In the genomic region with DNA sequence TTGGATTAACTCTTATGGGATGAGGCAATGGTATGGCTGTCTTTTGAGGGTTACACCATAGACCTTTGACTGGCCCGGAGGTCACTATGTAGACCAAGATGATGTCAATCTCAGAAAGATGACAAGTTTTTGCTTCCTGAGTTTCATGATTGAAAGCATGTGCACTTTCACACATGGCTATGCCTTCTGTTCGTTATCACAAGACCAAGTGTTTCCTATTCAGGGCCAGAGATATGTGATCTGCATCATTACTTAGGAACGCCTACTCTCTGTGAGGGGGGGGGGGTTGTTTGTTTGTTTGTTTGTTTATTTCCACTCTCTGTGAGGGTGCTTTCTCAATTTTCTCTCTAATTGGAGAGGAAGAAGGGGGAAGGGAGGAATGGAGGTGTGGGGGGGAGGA, we compare ENCODE assay signal across 8 mouse cellular contexts. TPM values are rescaled to one million over a fixed set of nuclear protein-coding genes. Genes with fewer than 3 reads are reported as not detected.
DNase-seq lines count a peak whose midpoint lies in the region; ATAC-seq and TF ChIP-seq lines count a peak whose summit lies in the region.

No protein-coding gene starts in this region.

- peak overlapping the region; percentile 96 for H3K27ac ChIP-seq in kidney, embryonic 15.5 days
- H3K27ac ChIP-seq in bone marrow macrophage, adult 2 months (ENCODE audit: insufficient read depth, low read depth, low read length) = peak overlapping the region; percentile 78
- H3K27ac ChIP-seq in hindbrain, embryonic 15.5 days (replicated peaks) = peak overlapping the region; percentile 90

- H3K4me2 ChIP-seq in kidney, embryonic 15.5 days = peak overlapping the region; percentile 66
- H3K4me2 ChIP-seq in hindbrain, embryonic 15.5 days = peak overlapping the region; percentile 69

- peaks cover 20% of the 10 kb centered on the region for H3K4me1 ChIP-seq in kidney, embryonic 15.5 days
- peaks cover 38% of the 10 kb centered on the region for H3K4me1 ChIP-seq in bone marrow macrophage, adult 2 months (ENCODE audit: control insufficient read depth, insufficient read depth, low read length)
- H3K4me1 ChIP-seq in hindbrain, embryonic 15.5 days (replicated peaks) = peaks cover 36% of the 10 kb centered on the region

- no peak for ATAC-seq in kidney, embryonic 15.5 days (replicated peaks; ENCODE audit: low FRiP score)
- ATAC-seq in hindbrain, embryonic 15.5 days (ENCODE audit: low FRiP score, low read depth) = peak; percentile 1; the same call in 1 of the 2 replicates

- DNase-seq in kidney, adult 8-10 months = no peak
- DNase-seq in naive thymus-derived CD4-positive, alpha-beta T cell, adult 2 months (ENCODE audit: low read depth) = peak; percentile 37
- DNase-seq in thymus, postnatal 25 days = no peak
- no peak for DNase-seq in right cerebral cortex, postnatal 14 days
- DNase-seq in kidney, postnatal 14 days = no peak

- TF ChIP-seq POLR2A in bone marrow macrophage, adult 2 months (IDR thresholded peaks at IDR 0.05; ENCODE audit: borderline replicate concordance, low read depth, low read length) = no peak

- peak overlapping the region; percentile 62 for H3K4me3 ChIP-seq in kidney, embryonic 15.5 days (replicated peaks)
- H3K4me3 ChIP-seq in bone marrow macrophage, adult 2 months (ENCODE audit: insufficient read depth, low read length) = peak overlapping the region; percentile 60
- H3K4me3 ChIP-seq in hindbrain, embryonic 15.5 days = peak overlapping the region; percentile 82

- no peaks in the 10 kb centered on the region for H3K27me3 ChIP-seq in kidney, embryonic 15.5 days
- no peaks in the 10 kb centered on the region for H3K27me3 ChIP-seq in hindbrain, embryonic 15.5 days

- WGBS in kidney, embryonic 15.5 days = 46% methylated on average over 3 of the region's 3 CpGs
- WGBS in hindbrain, embryonic 15.5 days = 43% methylated on average over 3 of the region's 3 CpGs

- no peak for TF ChIP-seq CTCF in bone marrow macrophage, adult 2 months (IDR thresholded peaks at IDR 0.05; ENCODE audit: low read depth, low read length)

- H3K9ac ChIP-seq in kidney, embryonic 15.5 days = peak overlapping the region; percentile 60
- peak overlapping the region; percentile 61 for H3K9ac ChIP-seq in hindbrain, embryonic 15.5 days

- H3K36me3 ChIP-seq in kidney, embryonic 15.5 days = no peaks in the 10 kb centered on the region
- H3K36me3 ChIP-seq in hindbrain, embryonic 15.5 days = no peaks in the 10 kb centered on the region

- no peaks in the 10 kb centered on the region for H3K9me3 ChIP-seq in kidney, embryonic 15.5 days (replicated peaks)
- H3K9me3 ChIP-seq in hindbrain, embryonic 15.5 days = no peaks in the 10 kb centered on the region

RNA-seq across cellular contexts. Expression of a gene that starts 0.9 kb away (rescaled TPM):
- polyA plus RNA-seq in kidney, embryonic 15.5 days (2015; fragmentation: Nextera tagmentation; extraction: Ambion mirVana) = 397 and 432 TPM in 2 replicates
- polyA plus RNA-seq in bone marrow macrophage, adult 2 months (2012; ENCODE audit: insufficient read depth, insufficient read length, missing spikeins) = 193 and 210 TPM in 2 replicates
- polyA plus RNA-seq in hindbrain, embryonic 15.5 days (2015; fragmentation: Nextera tagmentation; extraction: Ambion mirVana) = 750 and 832 TPM in 2 replicates

RNA-seq across cellular contexts. Expression of a gene that starts 24.7 kb away (rescaled TPM):
- polyA plus RNA-seq in kidney, embryonic 15.5 days (2015; fragmentation: Nextera tagmentation; extraction: Ambion mirVana) = not detected in 2 replicates
- polyA plus RNA-seq in bone marrow macrophage, adult 2 months (2012; ENCODE audit: insufficient read depth, insufficient read length, missing spikeins) = not detected in 2 replicates
- not detected in 2 replicates for polyA plus RNA-seq in hindbrain, embryonic 15.5 days (2015; fragmentation: Nextera tagmentation; extraction: Ambion mirVana)

RNA-seq across cellular contexts. Expression of a gene that starts 39.3 kb away (rescaled TPM):
- polyA plus RNA-seq in kidney, embryonic 15.5 days (2015; fragmentation: Nextera tagmentation; extraction: Ambion mirVana) = not detected in 2 replicates
- polyA plus RNA-seq in bone marrow macrophage, adult 2 months (2012; ENCODE audit: insufficient read depth, insufficient read length, missing spikeins) = not detected in 2 replicates
- polyA plus RNA-seq in hindbrain, embryonic 15.5 days (2015; fragmentation: Nextera tagmentation; extraction: Ambion mirVana) = not detected in 2 replicates

RNA-seq across cellular contexts. Expression of a gene that starts 52.0 kb away (rescaled TPM):
- not detected in 2 replicates for polyA plus RNA-seq in kidney, embryonic 15.5 days (2015; fragmentation: Nextera tagmentation; extraction: Ambion mirVana)
- polyA plus RNA-seq in bone marrow macrophage, adult 2 months (2012; ENCODE audit: insufficient read depth, insufficient read length, missing spikeins) = not detected in 2 replicates
- not detected in 2 replicates for polyA plus RNA-seq in hindbrain, embryonic 15.5 days (2015; fragmentation: Nextera tagmentation; extraction: Ambion mirVana)
